Mouse (Mus musculus) forebrain, postnatal 0 days (tissue): ENCODE measurements at regions not wholly inside any gene's neighbourhood (a gene's known extent, or its start where the extent isn't known, plus 50 kb on each side); places are given as distances from the start of the nearest gene placed in this dataset.

ENCODE experiments used
- ATAC-seq: fragments of 200-750 bp; cut with Nextera tagmentation; 2 replicates; pipeline ENCODE4 v1.8.0; 2017; ENCODE audit warnings: mild to moderate bottlenecking, moderate library complexity
- DNase-seq: peaks from one replicate; pipeline ENCODE4 v3.0.0-alpha.2; 2015
- H3K27ac ChIP-seq: fragments of 300-500 bp; sonication (generic); 2 replicates; pipeline ENCODE4 v1.5.1; 2014; ENCODE audit warnings: low read depth, mild to moderate bottlenecking, antibody characterized with exemption, low read length, moderate library complexity, mixed read lengths
- H3K27me3 ChIP-seq: fragments of 300-500 bp; sonication (generic); 2 replicates; pipeline ENCODE4 v1.6.1; 2014; ENCODE audit warnings: mild to moderate bottlenecking, low read length, mixed read lengths; ENCODE audit not compliant: insufficient read depth
- H3K36me3 ChIP-seq: fragments of 300-500 bp; sonication (generic); 2 replicates; pipeline ENCODE4 v1.6.1; 2014; ENCODE audit warnings: mild to moderate bottlenecking, moderate library complexity; ENCODE audit not compliant: insufficient read depth
- H3K4me1 ChIP-seq: fragments of 300-500 bp; sonication (generic); 2 replicates; pipeline ENCODE4 v1.6.1; 2014; ENCODE audit warnings: antibody characterized with exemption; ENCODE audit not compliant: insufficient read depth
- H3K4me2 ChIP-seq: fragments of 300-500 bp; sonication (generic); 2 replicates; pipeline ENCODE4 v1.6.1; 2014; ENCODE audit warnings: low read depth, mild to moderate bottlenecking, moderate library complexity
- H3K4me3 ChIP-seq: fragments of 300-500 bp; sonication (generic); 2 replicates; pipeline ENCODE4 v1.5.1; 2014; ENCODE audit warnings: low read depth, low read length, mixed read lengths
- H3K9ac ChIP-seq: fragments of 300-500 bp; sonication (generic); 2 replicates; pipeline ENCODE4 v1.6.1; 2014; ENCODE audit warnings: mild to moderate bottlenecking
- H3K9me3 ChIP-seq: fragments of 300-500 bp; sonication (generic); 2 replicates; pipeline ENCODE4 v1.6.1; 2016; ENCODE audit warnings: low read length
- CTCF ChIP-seq: sonication (generic); IDR thresholded peaks from 2 replicates; pipeline ENCODE4 v1.5.1; 2016; ENCODE audit warnings: antibody characterized with exemption, control low read depth, low read depth
- WGBS: fragments of 180-500 bp; shearing (Covaris S2); extraction: QIAGEN DNeasy Blood & Tissue Kit; methylation state at CpG from one replicate; pipeline ENCODE4 v1.1.7; 2014; 5-methylcytosine and 5-hydroxymethylcytosine counted together

- no peak for ATAC-seq
- Histone ChIP-seq H3K9me3 (no peaks in the 10 kb centered on the region), H3K27me3 (no peaks in the 10 kb centered on the region), H3K4me2 (no peak overlapping the region), H3K36me3 (no peaks in the 10 kb centered on the region), H3K9ac (no peak overlapping the region), H3K4me3 (no peak overlapping the region), H3K27ac (no peak overlapping the region), H3K4me1 (0 out of 2 replicates have a peak, but pooled peaks cover 4% of the 10 kb centered on the region)
- 90% methylated on average over 3 of the region's 3 CpGs for WGBS
- no peak for DNase-seq
- no peak for TF ChIP-seq CTCF
Observed at GRCm38 (mm10) chr15:50301831-50302230, 3582.9 kb upstream of the Gm7489 start.

- peak; percentile 32 for DNase-seq
- Histone ChIP-seq H3K4me2 (no peak overlapping the region), H3K27me3 (no peaks in the 10 kb centered on the region), H3K9me3 (no peaks in the 10 kb centered on the region), H3K9ac (no peak overlapping the region), H3K4me3 (no peak overlapping the region), H3K27ac (no peak overlapping the region), H3K36me3 (no peaks in the 10 kb centered on the region), H3K4me1 (0 out of 2 replicates have a peak, but pooled peaks cover 4% of the 10 kb centered on the region)
- WGBS: 38% methylated on average over 4 of the region's 4 CpGs
- no peak for TF ChIP-seq CTCF
- ATAC-seq: 0 out of 2 replicates have a peak, but pooled peaks have one; percentile 16
Observed at GRCm38 (mm10) chr15:50304085-50304484, 3580.6 kb upstream of the Gm7489 start.

GRCm38 (mm10) chr15:50320796-50321195 lies 3563.9 kb upstream of the Gm7489 start:
- H3K27ac ChIP-seq: no peak overlapping the region
- H3K27me3 ChIP-seq: no peaks in the 10 kb centered on the region
- no peaks in the 10 kb centered on the region for H3K4me1 ChIP-seq
- ATAC-seq (no peak), DNase-seq (no peak)
- H3K4me3 ChIP-seq: no peak overlapping the region
- H3K9me3 ChIP-seq: no peaks in the 10 kb centered on the region
- no peak overlapping the region for H3K9ac ChIP-seq
- no peak overlapping the region for H3K4me2 ChIP-seq
- TF ChIP-seq CTCF: no peak
- H3K36me3 ChIP-seq: no peaks in the 10 kb centered on the region

- no peak overlapping the region for H3K27ac ChIP-seq
- no peaks in the 10 kb centered on the region for H3K9me3 ChIP-seq
- H3K9ac ChIP-seq: no peak overlapping the region
- DNase-seq (no peak), ATAC-seq (no peak)
- no peaks in the 10 kb centered on the region for H3K4me1 ChIP-seq
- WGBS: 97% methylated on average over 5 of the region's 5 CpGs
- H3K27me3 ChIP-seq: no peaks in the 10 kb centered on the region
- TF ChIP-seq CTCF: no peak
- H3K4me2 ChIP-seq: no peak overlapping the region
- H3K4me3 ChIP-seq: no peak overlapping the region
- H3K36me3 ChIP-seq: no peaks in the 10 kb centered on the region
Observed at GRCm38 (mm10) chr15:50345536-50345935, 3539.2 kb upstream of the Gm7489 start.

- no peak overlapping the region for H3K9ac ChIP-seq
- no peak for ATAC-seq
- no peak for TF ChIP-seq CTCF
- WGBS: 98% methylated on average over 2 of the region's 2 CpGs
- H3K27ac ChIP-seq: no peak overlapping the region
- DNase-seq: no peak
- H3K4me1 ChIP-seq: no peaks in the 10 kb centered on the region
- no peaks in the 10 kb centered on the region for H3K27me3 ChIP-seq
- H3K9me3 ChIP-seq: no peaks in the 10 kb centered on the region
- H3K36me3 ChIP-seq: no peaks in the 10 kb centered on the region
- no peak overlapping the region for H3K4me2 ChIP-seq
- no peak overlapping the region for H3K4me3 ChIP-seq
Observed at GRCm38 (mm10) chr15:50346953-50347352, 3537.8 kb upstream of the Gm7489 start.

- ATAC-seq (no peak), DNase-seq (no peak)
- no peak overlapping the region for H3K4me2 ChIP-seq
- WGBS: 51% methylated on average over 5 of the region's 5 CpGs
- H3K9ac ChIP-seq: no peak overlapping the region
- no peaks in the 10 kb centered on the region for H3K9me3 ChIP-seq
- H3K36me3 ChIP-seq: no peaks in the 10 kb centered on the region
- TF ChIP-seq CTCF: no peak
- no peak overlapping the region for H3K4me3 ChIP-seq
- no peak overlapping the region for H3K27ac ChIP-seq
- H3K4me1 ChIP-seq: no peaks in the 10 kb centered on the region
- no peaks in the 10 kb centered on the region for H3K27me3 ChIP-seq
Observed at GRCm38 (mm10) chr15:50360033-50360988, 3524.4 kb upstream of the Gm7489 start.

GRCm38 (mm10) chr15:50361334-50361733 lies 3523.4 kb upstream of the Gm7489 start:
- Histone ChIP-seq H3K4me1 (no peaks in the 10 kb centered on the region), H3K4me3 (no peak overlapping the region), H3K9ac (no peak overlapping the region), H3K9me3 (no peaks in the 10 kb centered on the region), H3K27ac (no peak overlapping the region), H3K27me3 (no peaks in the 10 kb centered on the region), H3K4me2 (no peak overlapping the region), H3K36me3 (no peaks in the 10 kb centered on the region)
- no peak for DNase-seq
- WGBS: 86% methylated on average over 8 of the region's 8 CpGs
- TF ChIP-seq CTCF: no peak
- ATAC-seq: no peak
